Mouse (Mus musculus): ENCODE data around the gene Prss38.

DNA sequence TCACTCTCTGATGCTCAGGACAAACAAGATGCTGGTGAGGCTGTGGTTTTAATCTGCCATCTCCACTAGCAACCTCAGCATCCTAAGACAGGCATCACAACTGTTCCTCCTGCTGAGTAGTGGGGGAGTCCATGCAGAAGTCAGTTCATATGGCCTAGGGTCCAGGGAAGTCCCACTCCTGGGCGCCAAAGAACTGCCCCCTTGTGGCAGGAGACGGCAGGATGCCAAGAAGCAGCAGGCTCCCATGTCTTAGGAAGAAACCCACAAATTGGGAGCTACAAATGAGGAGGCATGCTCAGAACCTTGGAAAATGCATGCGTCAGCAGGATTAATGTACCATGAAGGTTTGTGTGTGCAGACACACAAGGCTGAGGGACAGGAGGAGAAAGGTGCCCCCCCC lies 8.8 kb downstream of the Prss38 start:
- TF ChIP-seq POLR2A (IDR thresholded peaks at IDR 0.05; ENCODE audit: borderline replicate concordance, control insufficient read depth, low read depth, low read length) (no peak), CTCF (IDR thresholded peaks at IDR 0.05; ENCODE audit: control insufficient read depth, insufficient read depth, low read length) (peak; percentile 38; the same call in 1 of the 2 replicates)
